Mouse (Mus musculus) embryonic facial prominence, embryonic 13.5 days (tissue): ENCODE results near the gene Nedd9. TPM values are rescaled to one million over a fixed set of nuclear protein-coding genes. Genes with fewer than 3 reads are reported as not detected.
"Not testable (repeated sequence)": the region's sequence is repeated elsewhere in the genome, so short reads cannot be mapped to it uniquely, and the experiment has no call there.

Source experiments
- ATAC-seq: fragments of 200-750 bp; cut with Nextera tagmentation; 2 replicates; pipeline ENCODE4 v1.8.0; 2017; ENCODE audit warnings: low read depth; ENCODE audit not compliant: insufficient number of reproducible peaks, insufficient read depth, low FRiP score, low TSS enrichment
- H3K27ac ChIP-seq: fragments of 300-500 bp; sonication (generic); 2 replicates; pipeline ENCODE4 v1.5.1; 2015; ENCODE audit warnings: moderate library complexity, mild to moderate bottlenecking, inconsistent platforms
- H3K27me3 ChIP-seq: fragments of 300-500 bp; sonication (generic); 2 replicates; pipeline ENCODE4 v1.6.1; 2015; ENCODE audit warnings: mild to moderate bottlenecking, inconsistent platforms
- H3K36me3 ChIP-seq: fragments of 300-500 bp; sonication (generic); 2 replicates; pipeline ENCODE4 v1.6.1; 2015; ENCODE audit warnings: mild to moderate bottlenecking, inconsistent platforms
- H3K4me1 ChIP-seq: fragments of 300-500 bp; sonication (generic); 2 replicates; pipeline ENCODE4 v1.6.1; 2015; ENCODE audit warnings: inconsistent platforms
- H3K4me2 ChIP-seq: fragments of 300-500 bp; sonication (generic); 2 replicates; pipeline ENCODE4 v1.6.1; 2015; ENCODE audit warnings: moderate library complexity, mild to moderate bottlenecking, inconsistent platforms
- H3K4me3 ChIP-seq: fragments of 300-500 bp; sonication (generic); 2 replicates; pipeline ENCODE4 v1.5.1; 2015; ENCODE audit warnings: mild to moderate bottlenecking, inconsistent platforms
- H3K9ac ChIP-seq: fragments of 300-500 bp; sonication (generic); 2 replicates; pipeline ENCODE4 v1.6.1; 2015; ENCODE audit warnings: mild to moderate bottlenecking, inconsistent platforms
- H3K9me3 ChIP-seq: fragments of 300-500 bp; sonication (generic); 2 replicates; pipeline ENCODE4 v1.6.1; 2016; ENCODE audit warnings: inconsistent platforms
- WGBS: fragments of 180-500 bp; shearing (Covaris S2); methylation state at CpG from one replicate; pipeline ENCODE4 v1.1.7; 2015; ENCODE audit warnings: mixed read lengths; 5-methylcytosine and 5-hydroxymethylcytosine counted together
- polyA plus RNA-seq: library from polyadenylated mRNA; unstranded; fragments of >200 nt; fragmentation: Nextera tagmentation; extraction: Ambion mirVana; gene quantifications from 2 replicates; pipeline ENCODE4 v1.2.1, GENCODE M21; 2015

The Nedd9 gene
- polyA plus RNA-seq, 1 experiment from 2014 or later = 23.2 TPM

- Histone ChIP-seq H3K27ac (no peak within 1 kb of the TSS), H3K4me1 (no peaks in the 10 kb centered on the region), H3K9ac (no peak within 1 kb of the TSS), H3K36me3 (peaks cover 7% of the 10 kb centered on the region; the same call in 1 of the 2 replicates), H3K4me2 (no peak within 1 kb of the TSS), H3K4me3 (no peak within 1 kb of the TSS), H3K9me3 (no peaks in the 10 kb centered on the region; the same call in 1 of the 2 replicates), H3K27me3 (no peaks in the 10 kb centered on the region)
- ATAC-seq = no peak
- WGBS = 91% methylated on average over 10 of the region's 10 CpGs
These were observed 213.1 kb downstream of the Nedd9 start, which contains the start of gene Gm17364 for GRCm38 (mm10) chr13:41273927-41274650. Gene Gm17364, minus strand, starts transcription at chr13:41273977.

- Histone ChIP-seq H3K27me3 (no peaks in the 10 kb centered on the region), H3K27ac (no peak overlapping the region), H3K9ac (no peak overlapping the region), H3K36me3 (no peaks in the 10 kb centered on the region), H3K9me3 (no peaks in the 10 kb centered on the region), H3K4me1 (peaks cover 3% of the 10 kb centered on the region; the same call in 1 of the 2 replicates), H3K4me2 (no peak overlapping the region), H3K4me3 (no peak overlapping the region)
- 45% methylated on average over 7 of the region's 7 CpGs for WGBS
- no peak for ATAC-seq
These were observed 219.2 kb downstream of the Nedd9 start for GRCm38 (mm10) chr13:41267827-41268408.

DNA sequence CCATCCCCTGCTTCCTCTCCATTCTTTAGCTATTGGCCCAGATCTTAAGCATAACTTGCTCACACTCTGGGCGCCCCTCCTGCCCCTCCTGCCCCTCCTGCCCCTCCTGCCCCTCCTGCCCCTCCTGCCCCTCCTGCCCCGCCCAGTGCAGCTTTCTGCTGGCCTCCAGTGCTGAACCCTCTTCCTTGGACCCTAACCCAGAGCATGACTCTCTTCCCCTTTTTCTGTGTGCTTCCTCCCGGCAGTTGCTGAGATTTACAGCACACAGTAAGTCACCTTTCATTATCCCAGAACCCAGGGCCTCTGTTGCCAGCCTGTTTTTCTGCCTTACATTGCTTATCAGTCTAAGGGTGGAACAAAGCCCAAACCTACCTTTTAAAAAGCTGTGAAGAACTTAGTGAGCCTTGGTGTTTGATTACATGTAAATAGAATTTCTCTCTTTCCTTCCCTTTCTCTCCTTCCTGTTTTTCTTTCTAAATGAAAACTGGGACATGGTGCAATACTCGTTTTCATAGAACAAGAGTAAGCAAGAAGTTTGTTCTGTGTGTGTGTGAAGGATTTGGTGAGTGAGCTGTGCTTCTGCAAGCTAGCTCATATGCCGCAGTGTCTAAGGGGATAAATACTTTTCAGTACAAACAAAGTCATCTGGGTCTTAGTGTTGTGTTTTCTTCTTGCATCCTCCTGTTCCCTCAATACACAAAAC is 223.7 kb downstream of the Nedd9 start:
- no peak for ATAC-seq
- H3K4me1 ChIP-seq = peaks cover 3% of the 10 kb centered on the region; the same call in 1 of the 2 replicates
- 78% methylated on average over 5 of the region's 5 CpGs for WGBS
- H3K27ac ChIP-seq = no peak overlapping the region
- H3K4me2 ChIP-seq = no peak overlapping the region
- no peaks in the 10 kb centered on the region for H3K9me3 ChIP-seq
- no peaks in the 10 kb centered on the region for H3K36me3 ChIP-seq
- no peaks in the 10 kb centered on the region for H3K27me3 ChIP-seq
- no peak overlapping the region for H3K9ac ChIP-seq
- H3K4me3 ChIP-seq = no peak overlapping the region

DNA sequence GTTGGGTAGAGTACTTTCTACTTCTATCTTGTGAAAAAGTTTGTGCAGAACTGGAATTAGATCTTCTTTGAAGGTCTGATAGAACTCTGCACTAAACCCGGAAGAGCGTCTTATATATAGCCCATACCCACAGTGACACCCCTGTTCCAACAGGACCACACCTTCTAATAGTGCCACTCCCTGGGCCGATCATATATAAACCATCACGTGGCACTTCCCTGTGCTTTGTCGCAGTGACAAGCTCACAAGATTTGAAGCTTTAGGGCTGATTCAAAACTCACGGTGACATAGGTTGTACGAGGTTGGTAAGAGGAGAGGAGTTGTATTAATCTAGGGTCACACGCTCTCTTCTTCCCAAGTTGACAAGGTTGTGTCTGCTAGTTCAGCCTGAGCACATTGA is 225.5 kb downstream of the Nedd9 start:
- H3K4me3 ChIP-seq, H3K36me3 ChIP-seq, ATAC-seq, H3K9me3 ChIP-seq, H3K9ac ChIP-seq, H3K4me2 ChIP-seq, H3K4me1 ChIP-seq, H3K27ac ChIP-seq, H3K27me3 ChIP-seq: not testable (repeated sequence)
- 96% methylated on average over 8 of the region's 8 CpGs for WGBS

Other genes with a start within 250 kb of the Nedd9 start
- gene Smim13, start 237.5 kb downstream of the Nedd9 start, polyA plus RNA-seq = 16.0 and 17.1 TPM in 2 replicates
- not detected in 2 replicates for gene Gm17364, start 213.4 kb downstream of the Nedd9 start, polyA plus RNA-seq
- 8.9 and 9.0 TPM in 2 replicates for gene Tmem170b, start 118.5 kb upstream of the Nedd9 start, polyA plus RNA-seq